Mouse (Mus musculus) stomach, postnatal 0 days (tissue): ENCODE data around the gene Tnn.

Experiments used
- CTCF ChIP-seq: IDR thresholded peaks from 2 replicates; pipeline ENCODE4 v1.5.1; 2016; ENCODE audit warnings: antibody characterized with exemption, low read depth, mild to moderate bottlenecking, moderate library complexity
- EP300 ChIP-seq: optimal IDR thresholded peaks from 2 replicates; pipeline ENCODE3; 2016; ENCODE audit warnings: antibody characterized with exemption

GRCm38 (mm10) chr1:160149291-160149906 lies 4.0 kb downstream of the Tnn start:
- TF ChIP-seq EP300 (no peak), CTCF (no peak)
